Comparison of ENCODE assay signal across 8 mouse cellular contexts in genomic region chr6:113530932-113531839, GRCm38 (mm10). TPM values are rescaled to one million over a fixed set of nuclear protein-coding genes. Genes with fewer than 3 reads are reported as not detected.
A peak's percentile ranks its signal among the peaks of the same experiment; 100 is the strongest.
DNase-seq lines count a peak whose midpoint lies in the region; ATAC-seq and TF ChIP-seq lines count a peak whose summit lies in the region.

TSS of gene Emc3 (minus strand) at chr6:113531652.
TSS of gene Fancd2 (plus strand) at chr6:113531682.

- 1% methylated on average over 47 of the region's 47 CpGs for WGBS in hindbrain, embryonic 10.5 days
- under 1% methylated on average over 47 of the region's 47 CpGs for WGBS in lung, embryonic 15.5 days
- WGBS in olfactory bulb, adult 2 months: under 1% methylated on average over 47 of the region's 47 CpGs

- H3K36me3 ChIP-seq in hindbrain, embryonic 10.5 days: peaks cover 28% of the 10 kb centered on the region
- H3K36me3 ChIP-seq in lung, embryonic 15.5 days: no peaks in the 10 kb centered on the region; the same call in 1 of the 2 replicates

- H3K4me1 ChIP-seq in hindbrain, embryonic 10.5 days (replicated peaks): peaks cover 18% of the 10 kb centered on the region
- peaks cover 18% of the 10 kb centered on the region for H3K4me1 ChIP-seq in lung, embryonic 15.5 days
- no peaks in the 10 kb centered on the region for H3K4me1 ChIP-seq in olfactory bulb, adult 2 months (ENCODE audit: control insufficient read depth, insufficient read depth, low read length)

- no peaks in the 10 kb centered on the region for H3K9me3 ChIP-seq in hindbrain, embryonic 10.5 days
- no peaks in the 10 kb centered on the region for H3K9me3 ChIP-seq in lung, embryonic 15.5 days

- H3K4me2 ChIP-seq in lung, embryonic 15.5 days: peak within 1 kb of the TSS; percentile 69

- TF ChIP-seq CTCF in olfactory bulb, adult 2 months (IDR thresholded peaks at IDR 0.05; ENCODE audit: insufficient read depth, low read depth, low read length): no peak

- peak; percentile 89 for DNase-seq in MN1 (ENCODE audit: low spot score)
- peak; percentile 92 for DNase-seq in cerebellum, adult 8-10 months
- peak; percentile 95 for DNase-seq in hindbrain, embryonic 10.5 days (ENCODE audit: low spot score)
- DNase-seq in layer of hippocampus, adult 9-10 months (ENCODE audit: low spot score): peak; percentile 73
- peak; percentile 79 to 80 for DNase-seq in thymus, adult 18-20 months

- no peaks in the 10 kb centered on the region for H3K27me3 ChIP-seq in hindbrain, embryonic 10.5 days (ENCODE audit: insufficient read depth, poor library complexity, severe bottlenecking)
- no peaks in the 10 kb centered on the region for H3K27me3 ChIP-seq in lung, embryonic 15.5 days

- peak within 1 kb of the TSS; percentile 92 for H3K4me3 ChIP-seq in hindbrain, embryonic 10.5 days
- peak within 1 kb of the TSS; percentile 87 for H3K4me3 ChIP-seq in lung, embryonic 15.5 days
- H3K4me3 ChIP-seq in olfactory bulb, adult 2 months (ENCODE audit: insufficient read depth, low read depth, low read length): peak within 1 kb of the TSS; percentile 77

- peak; percentile 75 for TF ChIP-seq POLR2A in olfactory bulb, adult 2 months (IDR thresholded peaks at IDR 0.05; ENCODE audit: insufficient read depth, low read depth, low read length)

- H3K27ac ChIP-seq in hindbrain, embryonic 10.5 days: peak within 1 kb of the TSS; percentile 91
- peak within 1 kb of the TSS; percentile 62 for H3K27ac ChIP-seq in lung, embryonic 15.5 days
- no peak within 1 kb of the TSS; the same call in 1 of the 2 replicates for H3K27ac ChIP-seq in olfactory bulb, adult 2 months (ENCODE audit: insufficient read depth, low read depth, low read length)

- peak; percentile 95 for ATAC-seq in frontal cortex, adult (ENCODE audit: low TSS enrichment)
- peak; percentile 86 for ATAC-seq in lung, embryonic 15.5 days (ENCODE audit: borderline replicate concordance, extremely low read depth, low FRiP score, low TSS enrichment)

- peak within 1 kb of the TSS; percentile 79 for H3K9ac ChIP-seq in lung, embryonic 15.5 days

RNA-seq across cellular contexts. Expression of gene Emc3, which starts in this region (rescaled TPM):
- polyA plus RNA-seq in hindbrain, embryonic 10.5 days (2016; fragmentation: Nextera tagmentation; extraction: Ambion mirVana): 79.0 and 81.8 TPM in 2 replicates
- 101 and 103 TPM in 2 replicates for polyA plus RNA-seq in lung, embryonic 15.5 days (2015; fragmentation: Nextera tagmentation; extraction: Ambion mirVana)
- polyA plus RNA-seq in olfactory bulb, adult 2 months (2012; ENCODE audit: insufficient read depth, insufficient read length, low replicate concordance, missing spikeins): not detected in 2 replicates

RNA-seq across cellular contexts. Expression of gene Fancd2, which starts in this region (rescaled TPM):
- 13.2 and 18.1 TPM in 2 replicates for polyA plus RNA-seq in hindbrain, embryonic 10.5 days (2016; fragmentation: Nextera tagmentation; extraction: Ambion mirVana)
- 13.3 and 14.6 TPM in 2 replicates for polyA plus RNA-seq in lung, embryonic 15.5 days (2015; fragmentation: Nextera tagmentation; extraction: Ambion mirVana)
- polyA plus RNA-seq in olfactory bulb, adult 2 months (2012; ENCODE audit: insufficient read depth, insufficient read length, low replicate concordance, missing spikeins): not detected in 2 replicates

Comparison
In these comparisons a context has a peak if more than half of its experiments do, and no peak if none do; other contexts are left out.
1. RNA of gene Fancd2 (polyA plus RNA-seq): 13.3 to 14.6 TPM in lung, embryonic 15.5 days and 13.2 to 18.1 TPM in hindbrain, embryonic 10.5 days; not detected in olfactory bulb, adult 2 months; every median in the first group is over 10 times any median in the second.
2. Peak in every context shown above with its lines, with median percentiles within 50 percentile points of each other: DNase-seq and H3K4me3 ChIP-seq.